Mouse (Mus musculus) brown adipose tissue, adult 24 weeks (tissue): ENCODE measurements around the gene Acvr2a. TPM values are rescaled to one million over a fixed set of nuclear protein-coding genes. Genes with fewer than 3 reads are reported as not detected.

Experiments
- H3K27ac ChIP-seq: fragments of 200-500 bp; replicated peaks from 2 replicates; pipeline ENCODE4 v1.5.1; 2012; ENCODE audit warnings: low read depth, mild to moderate bottlenecking, low read length
- H3K4me1 ChIP-seq: fragments of 200-500 bp; 2 replicates; pipeline ENCODE4 v1.6.1; 2012; ENCODE audit warnings: low read length, mixed read lengths; ENCODE audit not compliant: control insufficient read depth, insufficient read depth, insufficient read length
- H3K4me3 ChIP-seq: fragments of 200-500 bp; 2 replicates; pipeline ENCODE4 v1.5.1; 2012; ENCODE audit warnings: low read depth, mild to moderate bottlenecking, low read length, moderate library complexity; ENCODE audit not compliant: insufficient read depth
- polyA plus RNA-seq: library from polyadenylated mRNA; stranded (reverse); fragments of >200 nt; gene quantifications from 2 replicates; pipeline ENCODE4 v1.2.4, GENCODE M21; 2012; ENCODE audit not compliant: missing spikeins, insufficient read depth, insufficient read length

The Acvr2a gene
- 5.3 and 6.6 TPM in 2 replicates for polyA plus RNA-seq

DNA sequence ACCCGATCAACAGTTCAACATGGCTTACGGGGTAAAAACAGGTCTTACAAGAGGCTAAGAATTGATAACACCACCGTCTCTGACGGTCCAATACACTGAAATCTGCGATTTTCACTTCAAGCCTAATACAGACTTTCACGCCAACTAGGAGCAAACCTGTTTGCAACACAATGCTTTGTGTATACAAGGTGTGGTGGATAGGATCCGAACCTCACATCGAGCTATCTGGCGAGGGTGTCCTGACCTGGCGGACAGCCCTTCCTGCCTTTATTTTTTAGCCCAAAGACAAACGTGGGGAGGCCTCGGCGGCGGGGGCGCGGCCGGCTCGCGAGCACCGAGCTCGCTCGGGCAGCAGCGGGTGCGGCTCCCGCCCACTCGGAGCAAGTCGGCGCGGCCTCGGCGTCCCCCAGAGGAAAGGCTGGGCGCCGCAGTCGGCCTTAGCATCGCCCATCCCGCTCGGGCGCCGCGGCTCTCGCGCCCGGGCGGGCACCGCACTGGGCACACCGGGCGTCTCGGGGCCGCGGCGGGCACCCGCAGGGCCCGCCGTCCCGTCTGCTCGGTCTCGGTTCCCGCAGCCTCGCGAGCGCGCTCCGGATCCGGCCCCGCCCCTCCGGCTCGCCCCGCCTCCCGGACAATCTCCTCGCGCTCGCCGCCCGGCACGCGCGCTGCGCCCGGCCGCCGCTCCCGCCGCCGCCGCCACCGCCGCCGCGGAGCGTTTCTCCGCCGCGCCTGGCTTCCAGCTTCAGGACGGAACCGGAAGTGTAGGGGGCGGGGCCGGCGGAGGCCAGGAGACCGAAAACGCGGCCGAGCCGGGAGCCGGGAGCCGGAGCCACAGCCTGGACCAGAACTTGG is at the start of gene Acvr2a:
Gene Acvr2a, plus strand, starts transcription at position 739 of the 852 bp plus-strand sequence.
- Histone ChIP-seq H3K4me3 (peak within 1 kb of the TSS; percentile 95), H3K27ac (peak within 1 kb of the TSS; percentile 93), H3K4me1 (peaks cover 2% of the 10 kb centered on the region; the same call in 1 of the 2 replicates)

GRCm38 (mm10) chr2:48766513-48766912 is 47.4 kb upstream of the Acvr2a start:
- H3K4me3 ChIP-seq = no peak overlapping the region
- no peaks in the 10 kb centered on the region for H3K4me1 ChIP-seq
- H3K27ac ChIP-seq = no peak overlapping the region

- no peaks in the 10 kb centered on the region for H3K4me1 ChIP-seq
- H3K27ac ChIP-seq = no peak overlapping the region
- H3K4me3 ChIP-seq = no peak overlapping the region
These were observed 46.1 kb upstream of the Acvr2a start for GRCm38 (mm10) chr2:48767778-48768177.

DNA sequence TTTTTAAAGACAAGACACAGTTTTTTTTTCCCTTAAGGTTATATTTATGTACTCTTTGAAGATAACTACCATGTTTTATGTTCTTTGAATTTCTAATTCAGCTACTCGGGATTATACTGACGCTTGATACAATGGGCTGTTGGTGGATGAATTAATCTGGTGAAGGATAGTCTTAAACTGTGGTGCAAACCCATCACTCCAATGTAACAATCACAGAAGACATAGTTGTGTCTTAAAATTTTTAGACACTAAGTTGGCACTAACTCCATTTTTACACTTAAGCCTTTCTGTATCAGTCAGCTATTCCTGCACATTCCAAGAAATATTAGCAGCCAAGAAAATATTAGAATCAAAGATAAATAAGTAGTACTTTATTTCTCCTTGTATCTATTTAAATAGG is 45.7 kb upstream of the Acvr2a start:
- Histone ChIP-seq H3K4me1 (no peaks in the 10 kb centered on the region), H3K27ac (no peak overlapping the region), H3K4me3 (no peak overlapping the region)

DNA sequence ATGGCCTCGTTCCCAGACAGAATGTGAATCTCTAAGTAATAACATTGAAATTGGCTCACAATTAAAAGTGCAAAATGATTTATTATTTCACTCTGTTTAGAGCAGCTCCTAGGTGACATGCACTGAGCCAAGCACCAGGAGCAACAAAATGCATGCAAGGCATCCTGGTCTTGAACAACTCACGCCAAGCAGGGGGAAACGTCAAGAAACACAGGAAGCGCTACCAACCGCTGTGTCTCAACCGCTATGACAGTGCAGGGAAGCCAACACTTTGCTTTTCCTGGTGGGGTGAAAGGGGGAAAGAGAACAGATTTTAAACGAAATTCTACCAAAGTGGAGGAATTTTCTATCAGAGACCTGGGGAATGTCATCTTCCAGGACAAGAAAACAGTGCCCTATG is 43.8 kb upstream of the Acvr2a start:
- no peak overlapping the region for H3K27ac ChIP-seq
- no peaks in the 10 kb centered on the region for H3K4me1 ChIP-seq
- no peak overlapping the region for H3K4me3 ChIP-seq

DNA sequence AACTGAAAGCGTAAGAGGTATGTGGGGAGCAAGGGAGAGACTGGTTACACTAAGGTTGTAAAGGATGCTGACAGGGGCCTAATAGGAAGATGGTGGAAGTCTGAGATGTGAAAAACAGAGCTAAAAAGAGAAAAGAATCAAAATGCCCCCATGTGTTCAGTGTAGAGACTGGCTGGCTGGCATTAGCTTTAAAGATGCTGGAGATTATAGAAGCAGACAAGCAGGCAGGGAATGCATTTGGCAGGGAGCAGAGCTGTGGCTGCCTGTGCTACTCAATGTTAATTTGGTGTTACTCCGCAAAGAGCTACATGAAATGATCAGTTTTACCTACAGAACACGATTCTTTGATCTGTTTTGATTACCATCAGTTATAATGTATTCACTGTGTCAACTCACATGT is 43.3 kb upstream of the Acvr2a start:
- Histone ChIP-seq H3K4me3 (no peak overlapping the region), H3K27ac (no peak overlapping the region), H3K4me1 (no peaks in the 10 kb centered on the region)

GRCm38 (mm10) chr2:48775281-48775680 is 38.6 kb upstream of the Acvr2a start:
- H3K4me3 ChIP-seq = no peak overlapping the region
- no peaks in the 10 kb centered on the region for H3K4me1 ChIP-seq
- H3K27ac ChIP-seq = no peak overlapping the region

DNA sequence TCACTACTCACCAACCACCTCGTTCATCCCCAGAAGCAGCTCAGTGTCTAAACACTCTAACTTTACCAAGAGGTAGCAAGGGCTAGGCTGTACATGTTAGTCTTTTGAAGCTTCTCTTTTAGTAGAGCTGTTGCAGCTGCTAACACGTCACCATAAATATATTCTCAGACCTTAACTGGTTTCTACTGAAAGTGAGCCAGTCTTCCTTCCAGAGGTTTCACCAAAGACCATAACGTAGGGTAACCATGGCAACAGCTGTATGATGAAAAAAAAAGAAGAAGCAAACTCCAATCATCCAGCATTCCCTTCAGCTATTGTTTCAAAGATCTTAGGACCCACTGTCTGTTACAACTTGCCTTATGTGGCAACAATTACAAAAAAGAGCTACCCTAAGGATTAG is 25.0 kb upstream of the Acvr2a start:
- Histone ChIP-seq H3K4me3 (no peak overlapping the region), H3K4me1 (no peaks in the 10 kb centered on the region), H3K27ac (no peak overlapping the region)

DNA sequence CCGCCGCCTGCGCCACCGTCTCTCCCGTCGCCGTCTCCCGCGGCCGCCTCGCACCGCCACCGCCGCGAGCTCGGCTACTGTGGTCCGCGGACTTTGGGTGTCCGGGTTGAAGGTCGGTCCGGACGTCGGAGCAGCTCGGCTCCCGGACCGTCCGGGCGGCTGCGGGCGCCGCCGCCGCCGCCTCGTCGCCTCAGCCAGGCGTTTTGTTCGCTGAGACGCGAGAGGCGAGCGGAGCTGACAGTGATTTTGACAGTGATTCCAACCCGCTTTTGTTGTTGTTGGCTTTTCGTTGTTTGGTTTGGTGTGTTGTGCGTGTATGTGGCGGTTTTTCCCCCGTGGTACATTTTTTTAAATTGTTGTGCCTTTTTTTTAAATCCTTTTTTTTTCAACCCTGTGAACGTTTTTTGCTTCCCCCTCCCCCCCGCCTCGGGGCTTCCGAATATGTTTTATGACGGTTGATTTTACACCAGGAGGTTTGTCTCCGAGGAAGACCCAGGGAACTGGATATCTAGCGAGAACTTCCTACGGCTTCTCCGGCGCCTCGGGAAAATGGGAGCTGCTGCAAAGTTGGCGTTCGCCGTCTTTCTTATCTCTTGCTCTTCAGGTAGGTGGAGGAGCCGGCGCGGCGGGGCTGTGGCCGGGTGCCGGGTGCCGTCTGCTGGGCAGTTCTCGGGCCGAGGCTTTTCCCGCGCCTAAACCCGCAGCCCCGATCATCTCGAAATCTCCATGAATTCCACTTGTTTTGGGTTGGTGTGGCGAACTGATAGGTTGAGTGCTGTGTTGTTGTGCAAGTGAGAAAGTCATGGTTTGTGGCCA is 522 bp downstream of the Acvr2a start:
- Histone ChIP-seq H3K27ac (peak overlapping the region; percentile 93), H3K4me3 (peak overlapping the region; percentile 95), H3K4me1 (peaks cover 2% of the 10 kb centered on the region; the same call in 1 of the 2 replicates)

GRCm38 (mm10) chr2:48815039-48815590 is 1.2 kb downstream of the Acvr2a start:
- Histone ChIP-seq H3K4me3 (peak overlapping the region; percentile 95), H3K4me1 (peaks cover 2% of the 10 kb centered on the region; the same call in 1 of the 2 replicates), H3K27ac (peak overlapping the region; percentile 93)

- peak overlapping the region; percentile 49; the same call in 1 of the 2 replicates for H3K27ac ChIP-seq
- peak overlapping the region; percentile 59 for H3K4me3 ChIP-seq
- H3K4me1 ChIP-seq = peaks cover 2% of the 10 kb centered on the region; the same call in 1 of the 2 replicates
These were observed 2.5 kb downstream of the Acvr2a start for GRCm38 (mm10) chr2:48816141-48817028.

GRCm38 (mm10) chr2:48825878-48826277 is 12.0 kb downstream of the Acvr2a start:
- no peak overlapping the region for H3K4me3 ChIP-seq
- H3K4me1 ChIP-seq = peaks cover 10% of the 10 kb centered on the region
- H3K27ac ChIP-seq = no peak overlapping the region

- Histone ChIP-seq H3K4me3 (no peak overlapping the region), H3K4me1 (peaks cover 10% of the 10 kb centered on the region), H3K27ac (no peak overlapping the region)
These were observed 12.5 kb downstream of the Acvr2a start for GRCm38 (mm10) chr2:48826380-48826779.

- Histone ChIP-seq H3K27ac (no peak overlapping the region), H3K4me1 (peaks cover 15% of the 10 kb centered on the region), H3K4me3 (no peak overlapping the region)
These were observed 16.6 kb downstream of the Acvr2a start for GRCm38 (mm10) chr2:48830492-48830891.
